Mouse (Mus musculus) heart, embryonic 12.5 days (tissue): Measurements from ENCODE around the gene Gria1. TPM values are rescaled to one million over a fixed set of nuclear protein-coding genes. Genes with fewer than 3 reads are reported as not detected.

Source experiments
- ATAC-seq: fragments of 200-750 bp; cut with Nextera tagmentation; 2 replicates; pipeline ENCODE4 v1.8.0; 2017; ENCODE audit warnings: moderate TSS enrichment, moderate library complexity; ENCODE audit not compliant: insufficient number of reproducible peaks, low FRiP score
- H3K27ac ChIP-seq: fragments of 300-500 bp; sonication (generic); 2 replicates; pipeline ENCODE4 v1.5.1; 2016; ENCODE audit warnings: mild to moderate bottlenecking, moderate library complexity; ENCODE audit not compliant: poor library complexity, severe bottlenecking
- H3K27me3 ChIP-seq: fragments of 300-500 bp; sonication (generic); replicated peaks from 2 replicates; pipeline ENCODE4 v1.6.1; 2016; ENCODE audit warnings: mild to moderate bottlenecking, moderate library complexity
- H3K36me3 ChIP-seq: fragments of 300-500 bp; sonication (generic); 2 replicates; pipeline ENCODE4 v1.6.1; 2016; ENCODE audit warnings: mild to moderate bottlenecking, moderate library complexity
- H3K4me1 ChIP-seq: fragments of 300-500 bp; sonication (generic); replicated peaks from 2 replicates; pipeline ENCODE4 v1.6.1; 2016; ENCODE audit warnings: mild to moderate bottlenecking
- H3K4me2 ChIP-seq: fragments of 300-500 bp; sonication (generic); 2 replicates; pipeline ENCODE4 v1.6.1; 2016; ENCODE audit warnings: mild to moderate bottlenecking, moderate library complexity
- H3K4me3 ChIP-seq: fragments of 300-500 bp; sonication (generic); 2 replicates; pipeline ENCODE4 v1.5.1; 2016; ENCODE audit warnings: mild to moderate bottlenecking
- H3K9ac ChIP-seq: fragments of 300-500 bp; sonication (generic); 2 replicates; pipeline ENCODE4 v1.6.1; 2016; ENCODE audit warnings: mild to moderate bottlenecking, moderate library complexity
- H3K9me3 ChIP-seq: fragments of 300-500 bp; sonication (generic); replicated peaks from 2 replicates; pipeline ENCODE4 v1.6.1; 2016; ENCODE audit warnings: mild to moderate bottlenecking, moderate library complexity
- WGBS: fragments of 180-500 bp; shearing (Covaris S2); methylation state at CpG from one replicate; pipeline ENCODE4 v1.1.7; 2016; 5-methylcytosine and 5-hydroxymethylcytosine counted together
- polyA plus RNA-seq: library from polyadenylated mRNA; unstranded; fragments of >200 nt; fragmentation: Nextera tagmentation; extraction: Ambion mirVana; gene quantifications from 2 replicates; pipeline ENCODE4 v1.2.1, GENCODE M21; 2016

Gria1 gene
- polyA plus RNA-seq, 1 experiment from 2014 or later: 3.6 TPM

DNA sequence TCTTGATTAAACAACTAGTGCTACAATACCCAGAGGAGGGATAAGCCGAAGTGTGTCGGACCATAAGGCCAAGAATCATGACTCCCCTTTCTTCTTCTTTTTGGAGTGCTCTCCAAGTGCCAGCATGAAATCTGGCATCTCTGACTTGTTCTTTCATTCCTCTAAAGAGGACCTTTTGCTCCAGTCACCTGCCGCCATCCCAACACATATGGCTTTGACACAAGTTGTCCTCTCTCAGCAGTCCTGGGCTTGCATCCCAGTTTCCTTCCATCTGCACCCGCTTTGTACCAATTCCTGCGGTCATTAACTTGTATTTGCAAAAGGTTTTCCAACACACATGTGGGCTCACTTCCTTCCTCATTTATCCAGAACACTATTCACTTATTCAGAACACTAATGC lies 103.2 kb downstream of the Gria1 start:
- no peaks in the 10 kb centered on the region for H3K9me3 ChIP-seq
- H3K27me3 ChIP-seq: no peaks in the 10 kb centered on the region
- no peak for ATAC-seq
- no peak overlapping the region for H3K4me2 ChIP-seq
- H3K27ac ChIP-seq: no peak overlapping the region
- WGBS: 79% methylated on average over 5 of the region's 5 CpGs
- H3K9ac ChIP-seq: no peak overlapping the region
- no peak overlapping the region for H3K4me3 ChIP-seq
- no peaks in the 10 kb centered on the region for H3K36me3 ChIP-seq
- no peaks in the 10 kb centered on the region; the same call in 1 of the 2 replicates for H3K4me1 ChIP-seq

DNA sequence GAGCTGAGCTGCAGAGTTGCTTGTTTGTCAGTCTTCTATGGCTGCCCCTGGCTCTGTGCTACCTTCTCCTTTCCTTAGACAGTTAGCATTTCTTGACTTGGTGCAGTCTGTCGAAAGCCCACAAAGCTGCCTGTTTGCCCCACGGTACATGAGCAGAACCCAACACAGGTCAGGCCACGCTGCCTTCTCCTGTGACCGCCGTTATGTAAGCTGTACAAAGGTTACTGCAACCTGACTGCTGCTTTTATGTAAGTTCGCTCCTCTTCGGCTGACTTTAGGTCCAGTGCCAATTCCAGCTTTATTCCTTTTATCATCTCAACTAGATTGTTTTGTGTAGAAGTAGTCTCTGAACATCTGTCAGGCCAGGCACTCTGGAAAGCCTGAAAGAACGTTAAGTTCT lies 115.9 kb downstream of the Gria1 start:
- WGBS: 76% methylated on average over 8 of the region's 8 CpGs
- Histone ChIP-seq H3K27me3 (no peaks in the 10 kb centered on the region), H3K4me2 (no peak overlapping the region), H3K27ac (no peak overlapping the region), H3K4me1 (peaks cover 6% of the 10 kb centered on the region; the same call in 1 of the 2 replicates), H3K36me3 (no peaks in the 10 kb centered on the region), H3K9ac (no peak overlapping the region), H3K4me3 (no peak overlapping the region), H3K9me3 (no peaks in the 10 kb centered on the region)
- ATAC-seq: no peak

DNA sequence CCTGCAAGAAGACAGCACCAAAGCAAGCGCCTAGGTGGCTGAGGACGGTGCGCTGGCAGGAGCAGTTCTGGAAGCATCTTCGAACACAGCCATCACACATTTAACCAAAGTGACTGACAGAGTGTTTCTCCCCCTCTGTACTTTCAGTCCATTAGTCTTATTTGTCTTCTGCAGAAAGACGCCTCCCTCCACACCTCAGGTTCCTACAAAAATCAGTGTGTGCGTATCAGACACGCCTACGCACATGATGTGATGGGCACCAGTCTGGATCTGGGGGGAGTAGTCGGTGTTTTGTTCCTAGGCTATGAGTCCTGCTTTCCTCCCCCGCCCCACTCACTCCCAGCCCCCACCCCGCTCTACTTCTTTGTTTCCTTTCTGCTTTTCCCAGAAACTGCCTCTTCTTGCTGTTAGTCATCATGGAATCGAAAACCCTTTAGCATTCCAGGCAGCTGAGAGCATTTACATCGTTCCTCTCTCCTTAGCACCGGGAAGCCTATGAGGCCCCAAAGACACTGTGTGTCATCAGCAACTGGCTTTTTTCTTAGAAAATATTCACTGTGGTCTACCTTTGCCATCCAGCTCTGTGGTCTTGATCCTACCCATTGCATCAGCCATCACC lies 129.1 kb downstream of the Gria1 start:
- H3K4me2 ChIP-seq: no peak overlapping the region
- no peak overlapping the region for H3K9ac ChIP-seq
- H3K27me3 ChIP-seq: no peaks in the 10 kb centered on the region
- 78% methylated on average over 14 of the region's 14 CpGs for WGBS
- no peaks in the 10 kb centered on the region for H3K9me3 ChIP-seq
- ATAC-seq: no peak
- H3K4me1 ChIP-seq: no peaks in the 10 kb centered on the region
- no peak overlapping the region for H3K4me3 ChIP-seq
- H3K36me3 ChIP-seq: no peaks in the 10 kb centered on the region
- no peak overlapping the region for H3K27ac ChIP-seq

DNA sequence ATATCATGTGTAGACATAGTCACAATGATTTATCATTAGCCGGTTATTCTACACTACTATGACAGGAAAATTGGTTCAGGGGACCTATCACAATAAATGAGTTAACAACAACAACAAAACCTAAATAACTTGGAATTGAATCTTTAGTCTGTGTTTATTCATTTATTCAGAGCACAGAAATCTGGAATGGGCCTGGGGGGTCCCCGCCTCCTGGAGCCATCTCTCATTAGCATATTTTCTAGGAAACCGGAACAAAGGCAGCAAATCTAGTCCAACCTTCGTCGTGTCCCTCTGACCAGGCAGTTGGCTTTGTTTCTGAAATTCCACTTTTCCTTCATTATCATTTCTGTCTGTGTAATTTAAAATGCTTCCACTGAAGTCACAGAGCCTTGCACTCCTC lies 132.5 kb downstream of the Gria1 start:
- 79% methylated on average over 5 of the region's 5 CpGs for WGBS

DNA sequence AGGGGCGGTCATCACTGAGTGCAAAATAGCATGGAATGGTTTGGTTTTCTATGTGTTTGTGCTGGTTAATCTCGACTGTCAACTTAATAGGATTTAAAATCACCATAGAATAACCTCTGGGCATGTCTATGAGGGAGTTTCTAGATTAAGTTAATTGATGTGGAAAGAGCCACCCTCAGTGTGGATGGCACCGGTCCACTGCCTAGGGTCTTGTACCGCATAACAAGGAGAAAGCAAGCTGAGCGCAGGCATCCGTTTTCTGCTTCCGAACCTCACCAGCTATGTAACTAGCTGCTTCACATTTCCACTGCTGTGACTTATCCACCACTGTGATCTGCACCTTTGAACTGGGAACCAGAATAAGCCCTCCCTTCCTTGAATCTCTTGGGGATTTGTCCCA lies 134.0 kb downstream of the Gria1 start:
- H3K9me3 ChIP-seq: no peaks in the 10 kb centered on the region
- no peak overlapping the region for H3K4me2 ChIP-seq
- ATAC-seq: no peak
- no peaks in the 10 kb centered on the region for H3K27me3 ChIP-seq
- no peaks in the 10 kb centered on the region for H3K4me1 ChIP-seq
- H3K27ac ChIP-seq: no peak overlapping the region
- no peak overlapping the region for H3K9ac ChIP-seq
- WGBS: 80% methylated on average over 7 of the region's 7 CpGs
- no peaks in the 10 kb centered on the region for H3K36me3 ChIP-seq
- no peak overlapping the region for H3K4me3 ChIP-seq

More for the DNA sequence above, 132.5 kb downstream of the Gria1 start:
- no peaks in the 10 kb centered on the region for H3K27me3 ChIP-seq
- no peaks in the 10 kb centered on the region for H3K4me1 ChIP-seq
- H3K4me3 ChIP-seq: no peak overlapping the region
- H3K9me3 ChIP-seq: no peaks in the 10 kb centered on the region
- H3K4me2 ChIP-seq: no peak overlapping the region
- no peak overlapping the region for H3K27ac ChIP-seq
- no peak overlapping the region for H3K9ac ChIP-seq
- H3K36me3 ChIP-seq: no peaks in the 10 kb centered on the region
- ATAC-seq: no peak

DNA sequence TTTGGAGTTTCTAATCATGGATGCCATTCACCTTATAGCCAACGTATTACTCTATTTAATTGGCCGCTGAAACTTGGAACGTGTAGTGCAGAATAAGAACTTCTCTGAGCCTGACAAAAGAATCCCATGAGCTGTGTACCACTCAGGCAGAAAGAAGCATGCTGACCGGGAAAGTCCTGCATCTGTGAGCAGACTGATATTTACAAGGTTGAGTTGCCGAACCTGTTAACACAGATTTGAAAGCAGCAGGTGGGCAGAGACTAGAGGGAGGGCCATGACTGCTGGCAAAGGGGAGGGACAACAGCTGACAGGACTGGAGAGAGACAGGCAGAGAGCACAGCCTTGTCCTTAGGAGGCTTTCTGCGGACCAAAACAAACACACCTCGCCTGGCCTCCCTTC lies 134.5 kb downstream of the Gria1 start:
- Histone ChIP-seq H3K4me3 (no peak overlapping the region), H3K4me1 (no peaks in the 10 kb centered on the region), H3K9ac (no peak overlapping the region), H3K27me3 (no peaks in the 10 kb centered on the region), H3K27ac (no peak overlapping the region), H3K36me3 (no peaks in the 10 kb centered on the region), H3K9me3 (no peaks in the 10 kb centered on the region), H3K4me2 (no peak overlapping the region)
- no peak for ATAC-seq
- WGBS: 48% methylated on average over 7 of the region's 7 CpGs

DNA sequence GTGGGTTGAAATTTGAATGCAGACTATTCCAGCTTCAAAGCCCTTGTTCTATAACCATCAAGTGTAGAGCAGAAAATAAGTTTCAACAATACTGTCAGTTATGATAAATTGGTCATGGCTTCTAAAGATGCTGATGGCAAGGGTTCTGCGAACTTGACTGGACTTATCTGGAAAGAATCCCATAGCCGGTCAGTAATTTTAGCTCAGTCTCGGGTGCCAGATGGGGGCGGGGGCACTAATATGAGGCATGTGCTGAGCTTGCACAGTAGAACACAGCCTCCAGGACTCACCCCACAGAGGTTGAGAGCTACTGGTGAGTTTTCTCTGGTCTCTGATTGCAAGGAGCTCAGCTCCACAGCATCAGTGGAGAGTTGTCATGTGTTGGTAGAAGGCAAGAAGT lies 140.5 kb downstream of the Gria1 start:
- no peak overlapping the region for H3K4me2 ChIP-seq
- H3K36me3 ChIP-seq: no peaks in the 10 kb centered on the region
- no peaks in the 10 kb centered on the region for H3K27me3 ChIP-seq
- H3K9ac ChIP-seq: no peak overlapping the region
- no peaks in the 10 kb centered on the region for H3K9me3 ChIP-seq
- ATAC-seq: no peak
- H3K27ac ChIP-seq: no peak overlapping the region
- H3K4me3 ChIP-seq: no peak overlapping the region
- H3K4me1 ChIP-seq: no peaks in the 10 kb centered on the region; the same call in 1 of the 2 replicates
- WGBS: 56% methylated on average over 4 of the region's 4 CpGs

DNA sequence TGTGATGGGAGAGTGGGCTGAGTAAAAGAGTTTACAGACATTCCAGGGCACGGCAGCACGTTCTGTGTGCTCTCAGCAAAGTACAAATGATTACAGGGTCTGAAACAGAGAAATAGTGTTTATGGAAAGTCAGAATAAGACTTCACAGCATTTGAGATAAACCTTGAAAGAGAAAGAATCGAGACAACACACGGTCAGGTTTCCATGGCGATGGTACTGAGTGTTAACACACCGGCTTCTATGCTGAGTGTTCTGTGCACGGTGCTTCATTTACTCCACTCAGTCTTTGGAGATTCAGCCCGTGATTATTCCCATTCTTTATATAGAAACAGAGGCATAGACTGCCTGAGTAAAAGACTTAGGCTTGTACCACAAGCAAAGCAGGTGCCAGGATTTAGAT lies 143.8 kb downstream of the Gria1 start:
- Histone ChIP-seq H3K4me3 (no peak overlapping the region), H3K36me3 (no peaks in the 10 kb centered on the region), H3K9me3 (no peaks in the 10 kb centered on the region), H3K4me1 (no peaks in the 10 kb centered on the region; the same call in 1 of the 2 replicates), H3K27ac (no peak overlapping the region), H3K27me3 (no peaks in the 10 kb centered on the region), H3K4me2 (no peak overlapping the region), H3K9ac (no peak overlapping the region)
- 44% methylated on average over 8 of the region's 8 CpGs for WGBS
- no peak for ATAC-seq

DNA sequence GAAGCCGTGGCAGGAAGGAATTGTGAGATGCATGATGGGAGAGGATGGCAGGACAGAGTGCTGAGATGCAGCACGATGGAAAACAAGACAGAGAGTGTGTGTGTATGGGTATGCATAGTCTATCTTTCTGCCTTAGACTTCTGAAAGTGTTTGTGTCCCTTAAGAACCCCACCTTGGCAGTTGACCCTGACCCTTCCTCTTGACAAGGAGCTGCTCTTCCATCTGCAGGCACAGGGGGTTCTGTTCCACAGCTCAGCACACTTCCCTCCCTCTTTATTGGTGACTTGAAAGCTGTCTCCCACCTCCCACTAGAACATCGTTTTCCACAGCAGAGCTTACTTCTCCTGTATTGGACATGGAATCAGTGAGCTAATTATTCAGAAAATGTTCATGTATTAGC lies 148.2 kb downstream of the Gria1 start:
- Histone ChIP-seq H3K9ac (no peak overlapping the region), H3K27ac (no peak overlapping the region), H3K9me3 (no peaks in the 10 kb centered on the region), H3K4me3 (no peak overlapping the region), H3K36me3 (no peaks in the 10 kb centered on the region), H3K27me3 (no peaks in the 10 kb centered on the region), H3K4me2 (no peak overlapping the region), H3K4me1 (no peaks in the 10 kb centered on the region)
- 62% methylated on average over 3 of the region's 3 CpGs for WGBS
- no peak for ATAC-seq

DNA sequence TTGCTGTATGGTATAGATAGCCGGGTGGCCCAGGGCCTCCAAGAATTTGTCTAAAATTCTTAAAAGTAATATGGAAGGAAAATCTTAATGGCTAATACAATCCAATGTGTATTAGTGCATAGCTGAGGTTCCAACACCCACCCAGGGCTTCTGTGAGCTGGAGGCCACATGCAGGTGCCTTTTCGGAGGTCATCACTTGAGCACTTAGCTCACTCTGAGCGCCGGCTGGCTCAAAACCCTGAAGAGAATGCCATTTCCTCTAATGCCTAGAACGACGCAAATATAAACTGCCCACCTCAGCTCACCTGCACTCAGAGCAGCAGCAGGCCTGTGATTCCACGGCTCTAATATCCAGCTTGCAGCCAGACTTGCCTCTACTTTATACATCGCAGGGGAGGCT lies 148.9 kb downstream of the Gria1 start:
- H3K9ac ChIP-seq: no peak overlapping the region
- H3K4me1 ChIP-seq: no peaks in the 10 kb centered on the region
- 87% methylated on average over 8 of the region's 8 CpGs for WGBS
- ATAC-seq: no peak
- no peaks in the 10 kb centered on the region for H3K27me3 ChIP-seq
- no peak overlapping the region for H3K4me2 ChIP-seq
- H3K27ac ChIP-seq: no peak overlapping the region
- no peak overlapping the region for H3K4me3 ChIP-seq
- no peaks in the 10 kb centered on the region for H3K36me3 ChIP-seq
- H3K9me3 ChIP-seq: no peaks in the 10 kb centered on the region

DNA sequence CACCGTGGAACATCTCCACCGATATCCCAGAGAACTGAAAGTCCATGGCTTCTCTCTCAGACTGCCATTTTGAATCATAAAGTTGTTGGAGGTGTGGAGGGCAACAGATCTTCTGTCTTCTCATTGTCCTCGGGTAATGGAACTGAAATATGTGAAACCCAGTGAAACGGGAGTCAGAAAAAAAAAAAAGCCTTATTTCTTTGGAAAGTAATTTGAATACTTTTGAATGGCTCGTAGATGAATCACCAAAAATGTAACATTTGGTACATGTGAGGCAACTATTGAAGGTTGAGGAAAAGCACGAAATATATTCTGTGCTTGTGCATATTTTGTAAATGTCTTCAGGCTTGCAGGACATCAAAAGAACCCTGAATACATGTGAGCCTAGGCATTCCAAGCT lies 151.7 kb downstream of the Gria1 start:
- no peaks in the 10 kb centered on the region for H3K27me3 ChIP-seq
- no peak overlapping the region for H3K4me3 ChIP-seq
- WGBS: 80% methylated on average over 6 of the region's 6 CpGs
- ATAC-seq: no peak
- no peaks in the 10 kb centered on the region for H3K4me1 ChIP-seq
- no peaks in the 10 kb centered on the region for H3K36me3 ChIP-seq
- no peaks in the 10 kb centered on the region for H3K9me3 ChIP-seq
- H3K27ac ChIP-seq: no peak overlapping the region
- H3K9ac ChIP-seq: no peak overlapping the region
- no peak overlapping the region for H3K4me2 ChIP-seq

DNA sequence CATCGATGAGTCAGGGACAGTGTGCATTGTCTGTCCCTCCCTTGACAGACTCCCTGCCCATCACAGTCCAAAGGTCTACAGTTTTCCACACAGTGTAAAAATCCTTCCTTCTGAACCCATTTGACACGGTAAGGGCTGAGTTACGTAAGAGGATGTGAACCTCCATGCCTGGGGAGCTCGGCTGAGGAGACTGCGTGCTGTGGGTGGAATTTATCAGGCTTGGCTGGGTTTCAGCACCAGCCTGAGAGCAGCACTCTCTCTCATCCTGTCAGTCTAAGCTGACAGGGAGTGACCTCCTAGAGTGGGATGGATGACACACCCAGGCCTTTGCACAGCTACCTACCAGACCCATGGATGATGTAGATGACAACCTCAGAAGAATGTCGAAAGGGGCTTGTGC lies 158.9 kb downstream of the Gria1 start:
- Histone ChIP-seq H3K4me1 (no peaks in the 10 kb centered on the region), H3K9ac (no peak overlapping the region), H3K4me3 (no peak overlapping the region), H3K27me3 (0 out of 2 replicates have a peak, but pooled peaks cover 5% of the 10 kb centered on the region), H3K4me2 (no peak overlapping the region), H3K27ac (no peak overlapping the region), H3K9me3 (no peaks in the 10 kb centered on the region), H3K36me3 (no peaks in the 10 kb centered on the region)
- 61% methylated on average over 6 of the region's 6 CpGs for WGBS
- no peak; the same call in 1 of the 2 replicates for ATAC-seq
